Mouse (Mus musculus): ENCODE results near the gene Ndufs4. TPM values are rescaled to one million over a fixed set of nuclear protein-coding genes. Genes with fewer than 3 reads are reported as not detected.
"Not testable (repeated sequence)": the region's sequence is repeated elsewhere in the genome, so short reads cannot be mapped to it uniquely, and the experiment has no call there.

Ndufs4 gene
- polyA plus RNA-seq, 1 experiment from 2014 or later = 263 TPM

- H3K4me2 ChIP-seq = no peak overlapping the region
- no peaks in the 10 kb centered on the region for H3K27me3 ChIP-seq (replicated peaks)
- no peaks in the 10 kb centered on the region for H3K4me1 ChIP-seq
- no peaks in the 10 kb centered on the region for H3K36me3 ChIP-seq
- no peak overlapping the region for H3K9ac ChIP-seq
- H3K9me3 ChIP-seq = no peaks in the 10 kb centered on the region
- no peak overlapping the region for H3K4me3 ChIP-seq (replicated peaks)
- ATAC-seq (ENCODE audit: insufficient read depth, low FRiP score, low read depth) = no peak
- H3K27ac ChIP-seq = no peak overlapping the region
These were observed 68.9 kb downstream of the Ndufs4 start for GRCm38 (mm10) chr13:114319136-114319535.

- Histone ChIP-seq H3K9ac (no peak overlapping the region), H3K4me2 (no peak overlapping the region), H3K36me3 (no peaks in the 10 kb centered on the region), H3K4me1 (no peaks in the 10 kb centered on the region), H3K27me3 (replicated peaks) (no peaks in the 10 kb centered on the region), H3K27ac (no peak overlapping the region), H3K9me3 (no peaks in the 10 kb centered on the region), H3K4me3 (replicated peaks) (no peak overlapping the region)
- no peak for ATAC-seq (ENCODE audit: insufficient read depth, low FRiP score, low read depth)
- WGBS = 81% methylated on average over 3 of the region's 3 CpGs
These were observed 72.7 kb downstream of the Ndufs4 start for GRCm38 (mm10) chr13:114315374-114315773.

- H3K27ac ChIP-seq = no peak overlapping the region
- no peak overlapping the region for H3K4me2 ChIP-seq
- H3K36me3 ChIP-seq = no peaks in the 10 kb centered on the region
- no peak overlapping the region for H3K4me3 ChIP-seq (replicated peaks)
- H3K9ac ChIP-seq = no peak overlapping the region
- WGBS = 74% methylated on average over 3 of the region's 3 CpGs
- H3K9me3 ChIP-seq = no peaks in the 10 kb centered on the region
- ATAC-seq (ENCODE audit: insufficient read depth, low FRiP score, low read depth) = no peak
- H3K27me3 ChIP-seq (replicated peaks) = no peaks in the 10 kb centered on the region
- H3K4me1 ChIP-seq = no peaks in the 10 kb centered on the region
These were observed 73.1 kb downstream of the Ndufs4 start for GRCm38 (mm10) chr13:114314953-114315352.

GRCm38 (mm10) chr13:114310591-114310990 lies 77.5 kb downstream of the Ndufs4 start:
- no peak overlapping the region for H3K4me3 ChIP-seq (replicated peaks)

GRCm38 (mm10) chr13:114304684-114305083 lies 83.4 kb downstream of the Ndufs4 start:
- Histone ChIP-seq H3K4me1 (no peaks in the 10 kb centered on the region), H3K36me3 (no peaks in the 10 kb centered on the region), H3K9ac (no peak overlapping the region), H3K27me3 (replicated peaks) (no peaks in the 10 kb centered on the region), H3K9me3 (no peaks in the 10 kb centered on the region), H3K4me2 (no peak overlapping the region), H3K27ac (no peak overlapping the region), H3K4me3 (replicated peaks) (no peak overlapping the region)
- 84% methylated on average over 7 of the region's 7 CpGs for WGBS
- no peak for ATAC-seq (ENCODE audit: insufficient read depth, low FRiP score, low read depth)

More at GRCm38 (mm10) chr13:114310591-114310990, 77.5 kb downstream of the Ndufs4 start:
- H3K9ac ChIP-seq = no peak overlapping the region
- H3K4me2 ChIP-seq = no peak overlapping the region
- ATAC-seq (ENCODE audit: insufficient read depth, low FRiP score, low read depth) = no peak
- H3K27ac ChIP-seq = no peak overlapping the region
- H3K27me3 ChIP-seq (replicated peaks) = no peaks in the 10 kb centered on the region
- WGBS = 88% methylated on average over 11 of the region's 11 CpGs
- H3K9me3 ChIP-seq = no peaks in the 10 kb centered on the region
- H3K4me1 ChIP-seq = no peaks in the 10 kb centered on the region
- H3K36me3 ChIP-seq = no peaks in the 10 kb centered on the region

GRCm38 (mm10) chr13:114303466-114304175 lies 84.4 kb downstream of the Ndufs4 start:
- no peak overlapping the region for H3K27ac ChIP-seq
- 73% methylated on average over 4 of the region's 4 CpGs for WGBS
- H3K36me3 ChIP-seq = no peaks in the 10 kb centered on the region
- no peaks in the 10 kb centered on the region for H3K4me1 ChIP-seq
- no peaks in the 10 kb centered on the region for H3K27me3 ChIP-seq (replicated peaks)
- ATAC-seq (ENCODE audit: insufficient read depth, low FRiP score, low read depth) = no peak
- H3K4me3 ChIP-seq (replicated peaks) = no peak overlapping the region
- no peaks in the 10 kb centered on the region for H3K9me3 ChIP-seq
- H3K4me2 ChIP-seq = no peak overlapping the region
- H3K9ac ChIP-seq = no peak overlapping the region

- H3K4me1 ChIP-seq = no peaks in the 10 kb centered on the region
- no peak overlapping the region for H3K9ac ChIP-seq
- no peak for ATAC-seq (ENCODE audit: insufficient read depth, low FRiP score, low read depth)
- 68% methylated on average over 3 of the region's 3 CpGs for WGBS
- H3K4me2 ChIP-seq = no peak overlapping the region
- H3K27me3 ChIP-seq (replicated peaks) = no peaks in the 10 kb centered on the region
- H3K27ac ChIP-seq = no peak overlapping the region
- H3K9me3 ChIP-seq = no peaks in the 10 kb centered on the region
- H3K36me3 ChIP-seq = no peaks in the 10 kb centered on the region
- no peak overlapping the region for H3K4me3 ChIP-seq (replicated peaks)
These were observed 90.3 kb downstream of the Ndufs4 start for GRCm38 (mm10) chr13:114297761-114298160.

GRCm38 (mm10) chr13:114296556-114296955 lies 91.5 kb downstream of the Ndufs4 start:
- H3K9ac ChIP-seq = no peak overlapping the region
- no peaks in the 10 kb centered on the region for H3K27me3 ChIP-seq (replicated peaks)
- H3K9me3 ChIP-seq = no peaks in the 10 kb centered on the region
- H3K36me3 ChIP-seq = peaks cover under 1% of the 10 kb centered on the region; the same call in 1 of the 2 replicates
- ATAC-seq (ENCODE audit: insufficient read depth, low FRiP score, low read depth) = no peak
- no peak overlapping the region for H3K27ac ChIP-seq
- WGBS = 80% methylated on average over 4 of the region's 4 CpGs
- H3K4me1 ChIP-seq = no peaks in the 10 kb centered on the region
- no peak overlapping the region for H3K4me3 ChIP-seq (replicated peaks)
- H3K4me2 ChIP-seq = no peak overlapping the region

- Histone ChIP-seq H3K27ac (no peak overlapping the region), H3K27me3 (replicated peaks) (no peaks in the 10 kb centered on the region), H3K4me1 (no peaks in the 10 kb centered on the region), H3K9me3 (no peaks in the 10 kb centered on the region), H3K4me3 (replicated peaks) (no peak overlapping the region), H3K36me3 (peaks cover 14% of the 10 kb centered on the region), H3K4me2 (no peak overlapping the region), H3K9ac (no peak overlapping the region)
- WGBS = 78% methylated on average over 1 of the region's 1 CpGs
- no peak for ATAC-seq (ENCODE audit: insufficient read depth, low FRiP score, low read depth)
These were observed 98.6 kb downstream of the Ndufs4 start for GRCm38 (mm10) chr13:114289411-114289810.

GRCm38 (mm10) chr13:114288511-114288910 lies 99.5 kb downstream of the Ndufs4 start:
- WGBS = 90% methylated on average over 3 of the region's 3 CpGs
- Histone ChIP-seq H3K27me3 (replicated peaks) (no peaks in the 10 kb centered on the region), H3K27ac (no peak overlapping the region), H3K9ac (no peak overlapping the region), H3K9me3 (no peaks in the 10 kb centered on the region), H3K4me3 (replicated peaks) (no peak overlapping the region), H3K4me1 (no peaks in the 10 kb centered on the region), H3K4me2 (no peak overlapping the region), H3K36me3 (peaks cover 14% of the 10 kb centered on the region)
- ATAC-seq (ENCODE audit: insufficient read depth, low FRiP score, low read depth) = no peak

- not testable (repeated sequence) for H3K36me3 ChIP-seq; ATAC-seq (ENCODE audit: insufficient read depth, low FRiP score, low read depth); H3K4me3 ChIP-seq (replicated peaks); H3K27ac ChIP-seq; H3K27me3 ChIP-seq (replicated peaks); H3K4me2 ChIP-seq; H3K9ac ChIP-seq; H3K4me1 ChIP-seq; H3K9me3 ChIP-seq
- WGBS = 90% methylated on average over 2 of the region's 2 CpGs
These were observed 109.4 kb downstream of the Ndufs4 start for GRCm38 (mm10) chr13:114278690-114279089.

GRCm38 (mm10) chr13:114277277-114277676 lies 110.8 kb downstream of the Ndufs4 start:
- no peak overlapping the region for H3K27ac ChIP-seq
- no peak overlapping the region for H3K9ac ChIP-seq

More at GRCm38 (mm10) chr13:114277277-114277676, 110.8 kb downstream of the Ndufs4 start:
- Histone ChIP-seq H3K4me2 (no peak overlapping the region), H3K36me3 (no peaks in the 10 kb centered on the region), H3K27me3 (replicated peaks) (no peaks in the 10 kb centered on the region), H3K9me3 (no peaks in the 10 kb centered on the region), H3K4me1 (no peaks in the 10 kb centered on the region), H3K4me3 (replicated peaks) (no peak overlapping the region)
- ATAC-seq (ENCODE audit: insufficient read depth, low FRiP score, low read depth) = no peak
- WGBS = 91% methylated on average over 5 of the region's 5 CpGs
